Mouse (Mus musculus): Measurements from ENCODE around the gene March7. TPM values are rescaled to one million over a fixed set of nuclear protein-coding genes. Genes with fewer than 3 reads are reported as not detected.

March7 gene
- polyA plus RNA-seq, 1 experiment = not detected

- 64% methylated on average over 1 of the region's 1 CpGs for WGBS
- Histone ChIP-seq H3K4me3 (ENCODE audit: insufficient read depth, low read depth, low read length) (no peak overlapping the region), H3K4me1 (ENCODE audit: control insufficient read depth, insufficient read depth, low read length) (no peaks in the 10 kb centered on the region), H3K27ac (ENCODE audit: insufficient read depth, low read depth, low read length) (no peak overlapping the region)
- no peak for TF ChIP-seq CTCF (IDR thresholded peaks at IDR 0.05; ENCODE audit: insufficient read depth, low read depth, low read length)
- TF ChIP-seq POLR2A (IDR thresholded peaks at IDR 0.05; ENCODE audit: insufficient read depth, low read depth, low read length) = no peak
Observed at GRCm38 (mm10) chr2:60289451-60289850, 79.8 kb downstream of the March7 start.

GRCm38 (mm10) chr2:60291381-60291780, 81.7 kb downstream of the March7 start:
- Histone ChIP-seq H3K4me1 (ENCODE audit: control insufficient read depth, insufficient read depth, low read length) (no peaks in the 10 kb centered on the region), H3K27ac (ENCODE audit: insufficient read depth, low read depth, low read length) (no peak overlapping the region), H3K4me3 (ENCODE audit: insufficient read depth, low read depth, low read length) (no peak overlapping the region)
- WGBS = 83% methylated on average over 4 of the region's 4 CpGs
- TF ChIP-seq POLR2A (IDR thresholded peaks at IDR 0.05; ENCODE audit: insufficient read depth, low read depth, low read length) (no peak), CTCF (IDR thresholded peaks at IDR 0.05; ENCODE audit: insufficient read depth, low read depth, low read length) (no peak)

DNA sequence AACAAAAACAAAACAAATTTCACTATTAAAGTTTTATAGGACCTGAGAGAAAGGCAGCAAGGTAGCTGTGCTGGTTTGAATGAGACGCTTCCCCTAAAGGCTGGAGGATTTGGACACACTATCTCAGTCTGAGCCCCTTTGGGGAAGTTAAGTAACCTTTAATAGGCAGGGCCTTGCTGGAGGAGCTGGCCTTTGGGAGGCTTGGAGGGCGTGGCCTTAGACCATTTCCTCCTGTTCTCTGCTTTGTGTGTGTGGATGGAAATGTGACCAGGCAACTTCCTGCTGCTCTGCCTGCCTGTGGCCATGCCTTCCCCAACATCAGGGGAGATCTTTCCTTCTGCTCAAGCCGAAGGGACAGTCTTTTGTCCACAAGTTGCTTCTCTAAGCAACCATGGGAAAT, 88.6 kb downstream of the March7 start:
- H3K4me3 ChIP-seq (ENCODE audit: insufficient read depth, low read depth, low read length) = no peak overlapping the region
- no peak for TF ChIP-seq CTCF (IDR thresholded peaks at IDR 0.05; ENCODE audit: insufficient read depth, low read depth, low read length)
- TF ChIP-seq POLR2A (IDR thresholded peaks at IDR 0.05; ENCODE audit: insufficient read depth, low read depth, low read length) = no peak
- 88% methylated on average over 3 of the region's 3 CpGs for WGBS
- no peak overlapping the region for H3K27ac ChIP-seq (ENCODE audit: insufficient read depth, low read depth, low read length)
- H3K4me1 ChIP-seq (ENCODE audit: control insufficient read depth, insufficient read depth, low read length) = no peaks in the 10 kb centered on the region

- no peaks in the 10 kb centered on the region for H3K4me1 ChIP-seq (ENCODE audit: control insufficient read depth, insufficient read depth, low read length)
- WGBS = 99% methylated on average over 2 of the region's 2 CpGs
- H3K27ac ChIP-seq (ENCODE audit: insufficient read depth, low read depth, low read length) = no peak overlapping the region
- TF ChIP-seq POLR2A (IDR thresholded peaks at IDR 0.05; ENCODE audit: insufficient read depth, low read depth, low read length) (no peak), CTCF (IDR thresholded peaks at IDR 0.05; ENCODE audit: insufficient read depth, low read depth, low read length) (no peak)
- H3K4me3 ChIP-seq (ENCODE audit: insufficient read depth, low read depth, low read length) = no peak overlapping the region
Observed at GRCm38 (mm10) chr2:60299323-60299722, 89.6 kb downstream of the March7 start.

Other genes starting within 250 kb of the March7 start
- 276 TPM in 1 of 2 replicates, not detected in the other for gene Baz2b, start within 50 bp of the March7 start, polyA plus RNA-seq (2012; ENCODE audit: insufficient read depth, insufficient read length, low replicate concordance, missing spikeins)
- gene Cd302, start 74.6 kb downstream of the March7 start, polyA plus RNA-seq (2012; ENCODE audit: insufficient read depth, insufficient read length, low replicate concordance, missing spikeins) = not detected in 2 replicates
- gene Ly75, start 173.4 kb downstream of the March7 start, polyA plus RNA-seq (2012; ENCODE audit: insufficient read depth, insufficient read length, low replicate concordance, missing spikeins) = not detected in 2 replicates